Mouse (Mus musculus): ENCODE data around the gene Ppp1ca. TPM values are rescaled to one million over a fixed set of nuclear protein-coding genes. Genes with fewer than 3 reads are reported as not detected.

The Ppp1ca gene
- polyA plus RNA-seq, 1 experiment from 2014 or later: 931 TPM

GRCm38 (mm10) chr19:4180411-4180810, 11.5 kb upstream of the Ppp1ca start:
- no peak overlapping the region for H3K9ac ChIP-seq (ENCODE audit: low read length)
- H3K27ac ChIP-seq (ENCODE audit: low read length): no peak overlapping the region
- whole genome bisulfite sequencing: 80% methylated on average over 7 of the region's 7 CpGs
- no peaks in the 10 kb centered on the region for H3K9me3 ChIP-seq (ENCODE audit: control insufficient read depth, low read length)
- no peak for ATAC-seq (ENCODE audit: low read depth)
- no peaks in the 10 kb centered on the region for H3K36me3 ChIP-seq (ENCODE audit: control insufficient read depth, insufficient read depth, low read length)
- peaks cover 4% of the 10 kb centered on the region for H3K4me1 ChIP-seq (replicated peaks; ENCODE audit: control insufficient read depth, insufficient read depth, low read length)
- H3K27me3 ChIP-seq (ENCODE audit: control insufficient read depth, insufficient read depth, low read depth, low read length): no peaks in the 10 kb centered on the region
- no peak overlapping the region for H3K4me3 ChIP-seq (ENCODE audit: low read length)
- no peak overlapping the region for H3K4me2 ChIP-seq (ENCODE audit: low read depth, low read length)

- no peak overlapping the region for H3K4me2 ChIP-seq (ENCODE audit: low read depth, low read length)
- H3K9ac ChIP-seq (ENCODE audit: low read length): no peak overlapping the region
- 38% methylated on average over 3 of the region's 3 CpGs for WGBS
- no peaks in the 10 kb centered on the region for H3K9me3 ChIP-seq (ENCODE audit: control insufficient read depth, low read length)
- H3K36me3 ChIP-seq (ENCODE audit: control insufficient read depth, insufficient read depth, low read length): no peaks in the 10 kb centered on the region
- H3K4me1 ChIP-seq (replicated peaks; ENCODE audit: control insufficient read depth, insufficient read depth, low read length): peaks cover 7% of the 10 kb centered on the region
- no peaks in the 10 kb centered on the region for H3K27me3 ChIP-seq (ENCODE audit: control insufficient read depth, insufficient read depth, low read depth, low read length)
- ATAC-seq (ENCODE audit: low read depth): peak; percentile 58; the same call in 1 of the 2 replicates
- H3K27ac ChIP-seq (ENCODE audit: low read length): no peak overlapping the region
- H3K4me3 ChIP-seq (ENCODE audit: low read length): no peak overlapping the region
Measured at GRCm38 (mm10) chr19:4181892-4182291, 10.0 kb upstream of the Ppp1ca start.

GRCm38 (mm10) chr19:4183689-4184088, 8.2 kb upstream of the Ppp1ca start:
- no peak for ATAC-seq (ENCODE audit: low read depth)
- no peak overlapping the region for H3K4me2 ChIP-seq (ENCODE audit: low read depth, low read length)

GRCm38 (mm10) chr19:4184976-4185975, 6.6 kb upstream of the Ppp1ca start:
- H3K4me1 ChIP-seq (replicated peaks; ENCODE audit: control insufficient read depth, insufficient read depth, low read length): peaks cover 7% of the 10 kb centered on the region
- ATAC-seq (ENCODE audit: low read depth): peak; percentile 31; the same call in 1 of the 2 replicates
- no peak overlapping the region for H3K4me3 ChIP-seq (ENCODE audit: low read length)
- H3K27me3 ChIP-seq (ENCODE audit: control insufficient read depth, insufficient read depth, low read depth, low read length): no peaks in the 10 kb centered on the region
- no peak overlapping the region for H3K4me2 ChIP-seq (ENCODE audit: low read depth, low read length)
- H3K9me3 ChIP-seq (ENCODE audit: control insufficient read depth, low read length): no peaks in the 10 kb centered on the region
- no peaks in the 10 kb centered on the region for H3K36me3 ChIP-seq (ENCODE audit: control insufficient read depth, insufficient read depth, low read length)
- peak overlapping the region; percentile 30; the same call in 1 of the 2 replicates for H3K9ac ChIP-seq (ENCODE audit: low read length)
- peak overlapping the region; percentile 64; the same call in 1 of the 2 replicates for H3K27ac ChIP-seq (ENCODE audit: low read length)
- WGBS: 42% methylated on average over 15 of the region's 15 CpGs

More at GRCm38 (mm10) chr19:4183689-4184088, 8.2 kb upstream of the Ppp1ca start:
- Histone ChIP-seq H3K27me3 (ENCODE audit: control insufficient read depth, insufficient read depth, low read depth, low read length) (no peaks in the 10 kb centered on the region), H3K4me1 (replicated peaks; ENCODE audit: control insufficient read depth, insufficient read depth, low read length) (peaks cover 7% of the 10 kb centered on the region), H3K36me3 (ENCODE audit: control insufficient read depth, insufficient read depth, low read length) (no peaks in the 10 kb centered on the region), H3K27ac (ENCODE audit: low read length) (0 out of 2 replicates have a peak overlapping the region, but pooled peaks have one; percentile 16), H3K4me3 (ENCODE audit: low read length) (no peak overlapping the region), H3K9me3 (ENCODE audit: control insufficient read depth, low read length) (no peaks in the 10 kb centered on the region), H3K9ac (ENCODE audit: low read length) (no peak overlapping the region)
- WGBS: 80% methylated on average over 2 of the region's 2 CpGs

GRCm38 (mm10) chr19:4187303-4187702, 4.6 kb upstream of the Ppp1ca start:
- H3K9ac ChIP-seq (ENCODE audit: low read length): no peak overlapping the region
- no peaks in the 10 kb centered on the region for H3K27me3 ChIP-seq (ENCODE audit: control insufficient read depth, insufficient read depth, low read depth, low read length)
- H3K4me2 ChIP-seq (ENCODE audit: low read depth, low read length): no peak overlapping the region
- 68% methylated on average over 3 of the region's 3 CpGs for WGBS
- no peaks in the 10 kb centered on the region for H3K36me3 ChIP-seq (ENCODE audit: control insufficient read depth, insufficient read depth, low read length)
- no peak overlapping the region for H3K27ac ChIP-seq (ENCODE audit: low read length)
- no peak overlapping the region for H3K4me3 ChIP-seq (ENCODE audit: low read length)
- H3K4me1 ChIP-seq (replicated peaks; ENCODE audit: control insufficient read depth, insufficient read depth, low read length): peaks cover 8% of the 10 kb centered on the region
- ATAC-seq (ENCODE audit: low read depth): no peak
- no peaks in the 10 kb centered on the region for H3K9me3 ChIP-seq (ENCODE audit: control insufficient read depth, low read length)

GRCm38 (mm10) chr19:4189051-4189620, 2.7 kb upstream of the Ppp1ca start:
- Histone ChIP-seq H3K36me3 (ENCODE audit: control insufficient read depth, insufficient read depth, low read length) (peaks cover 8% of the 10 kb centered on the region), H3K9me3 (ENCODE audit: control insufficient read depth, low read length) (no peaks in the 10 kb centered on the region), H3K4me1 (replicated peaks; ENCODE audit: control insufficient read depth, insufficient read depth, low read length) (peaks cover 19% of the 10 kb centered on the region), H3K27ac (ENCODE audit: low read length) (no peak overlapping the region), H3K27me3 (ENCODE audit: control insufficient read depth, insufficient read depth, low read depth, low read length) (no peaks in the 10 kb centered on the region), H3K4me2 (ENCODE audit: low read depth, low read length) (no peak overlapping the region), H3K9ac (ENCODE audit: low read length) (no peak overlapping the region), H3K4me3 (ENCODE audit: low read length) (no peak overlapping the region)
- 85% methylated on average over 12 of the region's 12 CpGs for WGBS
- ATAC-seq (ENCODE audit: low read depth): no peak

GRCm38 (mm10) chr19:4190831-4191334, 982 bp upstream of the Ppp1ca start, which contains the start of gene Tbc1d10c:
Gene Tbc1d10c (minus strand): TSS chr19:4191284.
- Histone ChIP-seq H3K9ac (ENCODE audit: low read length) (peak within 1 kb of the TSS; percentile 99), H3K36me3 (ENCODE audit: control insufficient read depth, insufficient read depth, low read length) (peaks cover 21% of the 10 kb centered on the region), H3K4me1 (replicated peaks; ENCODE audit: control insufficient read depth, insufficient read depth, low read length) (peaks cover 16% of the 10 kb centered on the region), H3K27me3 (ENCODE audit: control insufficient read depth, insufficient read depth, low read depth, low read length) (no peaks in the 10 kb centered on the region), H3K4me3 (ENCODE audit: low read length) (peak within 1 kb of the TSS; percentile 88), H3K4me2 (ENCODE audit: low read depth, low read length) (peak within 1 kb of the TSS; percentile 73), H3K27ac (ENCODE audit: low read length) (peak within 1 kb of the TSS; percentile 94), H3K9me3 (ENCODE audit: control insufficient read depth, low read length) (no peaks in the 10 kb centered on the region)
- ATAC-seq (ENCODE audit: low read depth): no peak
- 47% methylated on average over 4 of the region's 4 CpGs for WGBS

- Histone ChIP-seq H3K4me2 (ENCODE audit: low read depth, low read length) (peak overlapping the region; percentile 73), H3K4me1 (replicated peaks; ENCODE audit: control insufficient read depth, insufficient read depth, low read length) (peaks cover 16% of the 10 kb centered on the region), H3K4me3 (ENCODE audit: low read length) (peak overlapping the region; percentile 88), H3K36me3 (ENCODE audit: control insufficient read depth, insufficient read depth, low read length) (peaks cover 32% of the 10 kb centered on the region), H3K9me3 (ENCODE audit: control insufficient read depth, low read length) (no peaks in the 10 kb centered on the region), H3K27me3 (ENCODE audit: control insufficient read depth, insufficient read depth, low read depth, low read length) (no peaks in the 10 kb centered on the region), H3K27ac (ENCODE audit: low read length) (peak overlapping the region; percentile 94), H3K9ac (ENCODE audit: low read length) (peak overlapping the region; percentile 99)
- peak; percentile 63 for ATAC-seq (ENCODE audit: low read depth)
- under 1% methylated on average over 45 of the region's 52 CpGs for WGBS
Measured at GRCm38 (mm10) chr19:4192251-4192985, 553 bp downstream of the Ppp1ca start.
